Mouse (Mus musculus) kidney, adult 2 months (tissue): ENCODE measurements around the gene Morn1.
"Not testable (repeated sequence)": the region's sequence is repeated elsewhere in the genome, so short reads cannot be mapped to it uniquely, and the experiment has no call there.

ENCODE experiments used
- CTCF ChIP-seq: fragments of 200-500 bp; conservative IDR thresholded peaks from 2 replicates; pipeline ENCODE4 v1.5.1; 2011; ENCODE audit warnings: low read depth, mild to moderate bottlenecking, control low read depth, low read length, moderate library complexity, mixed read lengths; ENCODE audit not compliant: insufficient read depth, insufficient read length
- POLR2A ChIP-seq: fragments of 200-500 bp; IDR thresholded peaks from one replicate; pipeline ENCODE4 v1.6.1; 2011; ENCODE audit warnings: low read depth, low read length, control low read depth

DNA sequence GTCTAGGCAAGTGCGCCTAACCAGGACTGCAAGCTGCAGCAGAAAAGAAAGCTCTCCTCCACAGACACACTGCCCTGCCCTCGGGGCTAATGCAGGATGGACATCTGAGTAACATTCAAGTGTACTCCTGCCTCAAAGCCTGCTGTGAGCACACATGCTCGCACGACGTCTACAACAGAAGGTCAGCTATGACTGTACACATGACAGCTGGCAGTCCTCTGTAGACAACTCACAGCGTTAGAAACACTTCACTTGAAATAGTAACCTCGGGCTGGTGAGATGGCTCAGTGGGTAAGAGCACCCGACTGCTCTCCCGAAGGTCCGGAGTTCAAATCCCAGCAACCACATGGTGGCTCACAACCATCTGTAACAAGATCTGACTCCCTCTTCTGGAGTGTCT, 7.6 kb upstream of the Morn1 start:
- TF ChIP-seq CTCF, POLR2A: not testable (repeated sequence)
